Mouse (Mus musculus) bone marrow, adult 2 months (tissue): Measurements from ENCODE around the gene Gtf2h5.

Experiments used
- CTCF ChIP-seq: fragments of 200-500 bp; IDR thresholded peaks from 2 replicates; pipeline ENCODE4 v1.5.1; 2011; ENCODE audit warnings: low read length, control low read depth; ENCODE audit not compliant: control insufficient read depth, insufficient read depth
- POLR2A ChIP-seq: fragments of 200-500 bp; IDR thresholded peaks from 2 replicates; pipeline ENCODE4 v1.6.1; 2011; ENCODE audit warnings: low read depth, mild to moderate bottlenecking, control low read depth, low read length, borderline replicate concordance; ENCODE audit not compliant: control insufficient read depth

GRCm38 (mm10) chr17:6095579-6095978, 16.0 kb downstream of the Gtf2h5 start:
- TF ChIP-seq CTCF (no peak), POLR2A (no peak)
